Mouse (Mus musculus): Measurements from ENCODE around the gene Dock9. TPM values are rescaled to one million over a fixed set of nuclear protein-coding genes. Genes with fewer than 3 reads are reported as not detected.
A peak's percentile ranks its signal among the peaks of the same experiment; 100 is the strongest.
"Not testable (repeated sequence)": the region's sequence is repeated elsewhere in the genome, so short reads cannot be mapped to it uniquely, and the experiment has no call there.

Dock9 gene
- total RNA-seq, 2 experiments from 2014 or later, result 40.2 to 44.6 TPM

- no peak for DNase-seq (ENCODE audit: low spot score in 2 of 2)
Observed at GRCm38 (mm10) chr14:121738431-121739403, 58.9 kb downstream of the Dock9 start.

GRCm38 (mm10) chr14:121737277-121737676, 60.4 kb downstream of the Dock9 start:
- no peak for DNase-seq (ENCODE audit: low spot score in 2 of 2)

GRCm38 (mm10) chr14:121735678-121736077, 62.0 kb downstream of the Dock9 start:
- DNase-seq (ENCODE audit: low spot score in 2 of 2), result no peak

- no peak for DNase-seq (ENCODE audit: low spot score in 2 of 2)
Observed at GRCm38 (mm10) chr14:121734217-121734616, 63.4 kb downstream of the Dock9 start.

- DNase-seq (ENCODE audit: low spot score in 2 of 2), result no peak
Observed at GRCm38 (mm10) chr14:121733694-121734093, 63.9 kb downstream of the Dock9 start.

GRCm38 (mm10) chr14:121732196-121732595, 65.4 kb downstream of the Dock9 start:
- no peak for DNase-seq (ENCODE audit: low spot score in 2 of 2)

GRCm38 (mm10) chr14:121731688-121732168, 65.9 kb downstream of the Dock9 start:
- no peak for DNase-seq (ENCODE audit: low spot score in 2 of 2)

- DNase-seq (ENCODE audit: low spot score in 2 of 2), result no peak
Observed at GRCm38 (mm10) chr14:121730966-121731365, 66.7 kb downstream of the Dock9 start.

GRCm38 (mm10) chr14:121727996-121728395, 69.6 kb downstream of the Dock9 start:
- no peak for DNase-seq (ENCODE audit: low spot score in 2 of 2)

GRCm38 (mm10) chr14:121724501-121724900, 73.1 kb downstream of the Dock9 start:
- DNase-seq (ENCODE audit: low spot score in 2 of 2), result no peak

- DNase-seq (ENCODE audit: low spot score in 2 of 2), result no peak
Observed at GRCm38 (mm10) chr14:121722774-121723173, 74.9 kb downstream of the Dock9 start.

- peak in 1 of 2 experiments; percentile 37 for DNase-seq (ENCODE audit: low spot score in 2 of 2)
Observed at GRCm38 (mm10) chr14:121721431-121721830, 76.2 kb downstream of the Dock9 start.

- DNase-seq (ENCODE audit: low spot score in 2 of 2), result no peak
Observed at GRCm38 (mm10) chr14:121719638-121720601, 77.7 kb downstream of the Dock9 start.

GRCm38 (mm10) chr14:121714799-121715198, 82.8 kb downstream of the Dock9 start:
- not testable (repeated sequence) for DNase-seq (ENCODE audit: low spot score in 2 of 2)

GRCm38 (mm10) chr14:121714268-121714667, 83.4 kb downstream of the Dock9 start:
- DNase-seq (ENCODE audit: low spot score in 2 of 2), result no peak

- DNase-seq (ENCODE audit: low spot score in 2 of 2), result no peak
Observed at GRCm38 (mm10) chr14:121713830-121714197, 83.8 kb downstream of the Dock9 start.

GRCm38 (mm10) chr14:121713166-121713829, 84.3 kb downstream of the Dock9 start:
- DNase-seq (ENCODE audit: low spot score in 2 of 2), result no peak

GRCm38 (mm10) chr14:121711089-121711826, 86.4 kb downstream of the Dock9 start:
- no peak for DNase-seq (ENCODE audit: low spot score in 2 of 2)

GRCm38 (mm10) chr14:121710130-121710529, 87.5 kb downstream of the Dock9 start:
- no peak for DNase-seq (ENCODE audit: low spot score in 2 of 2)

- DNase-seq (ENCODE audit: low spot score in 2 of 2), result no peak
Observed at GRCm38 (mm10) chr14:121708244-121708643, 89.4 kb downstream of the Dock9 start.

Measured in gastrocnemius, postnatal 4 days (tissue).